Mouse (Mus musculus) heart, postnatal 36 days (tissue): Measurements from ENCODE around the gene Samd13. TPM values are rescaled to one million over a fixed set of nuclear protein-coding genes. Genes with fewer than 3 reads are reported as not detected.
A peak's percentile ranks its signal among the peaks of the same experiment; 100 is the strongest.

Experiments used
- DNase-seq, 2 experiments: peaks; one replicate each; pipeline ENCODE4 v3.0.0; 2021 to 2022
- intact Hi-C: fragments of 180-260 bp; cut with DNase I; formaldehyde crosslinking; loops from one replicate; pipeline ENCODE4 v1.15.1; 2025
- total RNA-seq, 2 experiments: library from RNA; stranded (reverse); gene quantifications; 2 replicates each; pipeline ENCODE4 v1.2.3; 2021

Samd13 gene
- total RNA-seq, 2 experiments from 2014 or later, result 1.6 to 2.4 TPM

DNA sequence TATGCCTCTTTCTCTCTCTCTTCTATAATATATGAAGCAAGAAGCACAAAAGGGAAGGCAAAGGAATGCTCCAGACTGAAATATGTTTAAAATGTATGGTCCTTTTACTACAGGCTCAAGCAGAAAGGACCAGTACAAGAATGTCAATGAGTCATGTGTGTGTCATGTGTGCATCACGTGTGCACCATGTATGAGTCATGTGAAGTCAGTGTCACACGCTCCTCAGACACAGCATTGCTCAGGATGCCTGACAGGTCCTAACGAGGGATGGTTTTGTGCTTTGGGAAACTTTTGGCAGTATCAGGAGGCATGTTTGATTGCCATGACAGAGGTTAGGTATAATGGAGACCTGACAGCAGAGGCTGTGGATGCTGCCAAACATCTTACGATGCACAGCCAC, 9.2 kb downstream of the Samd13 start:
- intact Hi-C loops, result no loop called here
- no peak for DNase-seq

DNA sequence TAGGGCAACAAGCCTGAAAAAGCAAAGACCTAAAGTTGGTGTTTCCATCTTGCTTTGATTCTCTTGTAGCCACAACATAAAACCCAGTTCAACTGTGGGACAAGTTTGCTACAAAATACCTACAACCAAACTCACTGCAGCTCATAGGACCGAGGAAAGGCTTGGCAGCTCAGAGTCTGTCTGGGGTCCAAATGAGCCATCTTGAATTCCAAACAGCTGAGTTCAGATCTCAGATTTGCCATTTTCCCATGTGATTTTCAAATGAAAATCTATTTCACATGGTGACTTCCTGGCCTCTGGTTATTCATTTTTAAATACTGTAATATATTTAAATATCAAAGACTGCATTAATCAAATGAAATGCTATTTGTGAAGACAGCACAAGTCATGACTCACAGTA, 10.3 kb downstream of the Samd13 start:
- intact Hi-C loops, result no loop called here
- DNase-seq, result no peak

DNA sequence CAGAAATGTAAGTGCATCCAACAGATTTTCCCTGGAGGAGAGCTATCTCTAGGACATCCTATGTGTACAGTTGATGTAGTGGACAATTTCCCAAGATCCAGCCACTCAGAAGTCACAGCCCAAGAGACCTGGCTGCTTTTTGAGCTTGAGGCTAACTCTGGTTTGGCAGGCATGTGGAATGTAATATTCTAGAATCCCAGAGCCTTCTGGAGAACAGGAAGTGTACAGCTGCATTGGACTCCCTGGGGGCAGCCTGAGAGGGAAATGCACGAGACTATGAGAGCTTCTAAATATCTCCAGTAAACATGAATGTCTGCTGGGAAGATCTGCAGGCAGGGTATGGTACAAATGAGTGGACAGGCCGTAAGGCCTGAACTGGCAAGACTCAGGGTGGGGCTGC, 14.3 kb downstream of the Samd13 start:
- DNase-seq, result no peak
- intact Hi-C loops, result no loop called here

DNA sequence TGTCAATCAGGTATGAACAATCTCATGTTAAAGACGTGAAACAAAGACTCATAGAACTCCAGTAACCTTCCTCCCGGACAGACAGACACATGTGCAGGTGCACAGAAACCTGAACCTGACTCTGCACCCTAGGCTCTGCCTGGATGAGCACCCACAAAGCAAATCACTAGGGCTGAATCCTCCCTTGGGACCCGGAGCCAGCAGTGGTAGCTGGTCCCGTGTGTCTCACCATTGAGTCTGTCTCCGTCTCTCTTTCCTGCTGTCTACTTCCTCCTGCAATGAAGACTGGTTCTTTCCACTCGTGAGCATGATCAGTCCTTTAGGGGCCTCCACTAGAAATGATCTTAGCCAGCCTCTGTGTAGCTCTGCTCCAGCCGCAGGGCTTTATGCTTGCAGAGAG, 23.5 kb downstream of the Samd13 start:
- DNase-seq, result no peak
- intact Hi-C loops, result no loop called here

DNA sequence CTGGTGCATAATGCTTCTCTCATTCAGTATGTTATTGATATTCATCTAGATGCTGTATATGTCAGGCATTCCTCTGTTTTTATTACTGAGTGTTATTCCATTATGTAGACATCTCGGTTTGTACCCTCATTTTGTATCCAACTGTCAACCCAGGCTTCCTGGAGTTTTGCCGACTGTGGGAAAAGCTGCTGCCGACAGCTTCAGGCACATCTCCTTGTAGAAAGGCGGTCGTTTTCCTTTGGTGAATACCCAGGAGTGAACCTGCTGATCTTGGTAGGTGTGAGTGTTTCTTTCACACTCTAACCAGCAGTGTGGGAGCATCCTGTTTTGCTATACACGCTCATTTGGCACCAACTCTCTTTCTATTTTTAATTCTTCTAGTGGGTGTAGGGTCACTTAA, 24.4 kb downstream of the Samd13 start:
- intact Hi-C loops, result no loop called here
- DNase-seq, result no peak

DNA sequence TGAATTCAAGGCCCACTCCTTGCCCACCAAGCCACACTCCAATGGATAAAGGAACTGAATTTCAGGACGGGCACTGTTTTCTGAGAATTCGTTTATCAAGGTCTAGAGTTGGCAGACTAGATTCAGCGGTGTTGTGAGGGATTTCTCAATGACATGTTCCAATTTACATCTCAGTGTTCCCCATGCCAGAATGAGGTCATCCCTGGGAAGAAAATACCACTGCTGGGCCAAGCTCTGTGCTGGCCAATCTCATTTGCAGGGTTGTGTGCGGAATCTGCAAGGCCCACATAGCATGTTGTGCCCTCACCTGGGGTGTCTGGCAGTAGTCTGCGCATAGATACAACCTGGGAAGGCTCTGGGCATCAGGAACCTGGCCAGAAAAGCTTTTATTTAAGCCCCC, 26.1 kb downstream of the Samd13 start:
- no peak for DNase-seq
- intact Hi-C loops, result no loop called here

DNA sequence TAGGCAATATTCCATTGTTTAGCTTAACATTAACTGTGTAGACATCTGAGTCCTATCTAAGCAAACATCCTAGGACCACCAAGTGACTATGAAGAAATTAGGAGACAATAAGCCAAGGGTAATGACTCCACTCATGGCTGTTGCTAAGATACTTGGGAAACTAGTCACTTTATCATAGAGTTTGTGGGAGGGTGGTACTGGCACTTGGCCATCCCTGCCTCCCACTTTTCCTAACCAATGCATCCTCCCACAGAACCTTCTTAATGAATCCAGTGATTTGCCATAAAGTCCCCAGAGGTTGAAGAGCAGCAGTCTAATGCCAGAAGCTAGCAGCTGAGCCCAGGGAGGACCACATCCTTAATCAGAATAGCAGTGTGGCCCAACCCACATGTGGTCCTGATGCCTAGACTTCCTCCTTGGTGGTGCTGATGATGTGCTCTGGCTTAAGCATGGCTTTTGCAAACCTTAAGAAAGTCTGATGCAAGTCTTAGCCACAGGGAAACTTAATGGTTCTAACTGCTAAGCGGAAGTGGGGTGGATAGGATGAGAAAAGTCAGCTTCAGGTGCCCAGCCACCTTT, 27.2 kb downstream of the Samd13 start:
- intact Hi-C loops, result no loop called here
- DNase-seq, result no peak

DNA sequence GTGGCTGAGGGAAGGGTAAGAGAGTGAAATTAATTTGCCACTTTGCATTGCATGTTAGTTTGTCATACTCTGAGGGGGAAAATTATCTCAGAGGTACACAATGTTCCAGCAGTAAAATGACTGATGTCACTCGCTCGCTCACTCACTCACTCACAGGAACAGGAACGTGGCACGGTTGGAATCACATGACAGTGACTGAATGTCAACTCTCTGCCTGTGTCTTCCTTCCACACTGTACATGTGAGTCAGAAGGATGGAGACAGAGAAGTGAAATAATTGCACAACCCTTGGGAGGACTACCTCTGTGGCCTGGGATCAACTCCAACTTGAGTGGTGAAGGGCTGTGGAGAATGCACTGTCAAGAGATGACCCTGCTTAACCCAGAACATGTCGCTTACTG, 28.0 kb downstream of the Samd13 start:
- DNase-seq, result no peak
- intact Hi-C loops, result no loop called here

DNA sequence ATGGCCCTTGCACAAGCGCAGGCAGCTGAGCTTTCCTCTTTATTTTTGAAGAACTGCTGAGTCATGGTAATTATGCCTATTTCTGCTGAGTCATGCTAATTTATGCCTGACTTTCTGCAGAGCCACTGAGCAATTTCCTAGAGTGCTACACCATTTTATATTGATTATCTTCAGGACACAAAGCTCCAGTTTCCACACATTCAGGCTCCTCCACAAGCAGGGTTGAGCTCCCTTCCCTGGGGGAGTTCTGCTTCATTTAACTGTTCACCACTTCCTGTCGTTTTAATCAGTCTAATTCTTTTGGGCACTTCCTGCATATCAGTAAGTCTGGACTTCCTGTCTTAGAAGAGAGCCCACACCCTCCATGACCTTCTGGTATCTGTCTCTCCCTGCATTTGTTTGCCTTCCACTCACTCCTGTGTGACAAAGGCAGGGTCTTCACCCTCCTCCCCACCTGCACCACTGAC, 30.2 kb downstream of the Samd13 start:
- no peak for DNase-seq
- intact Hi-C loops, result no loop called here

DNA sequence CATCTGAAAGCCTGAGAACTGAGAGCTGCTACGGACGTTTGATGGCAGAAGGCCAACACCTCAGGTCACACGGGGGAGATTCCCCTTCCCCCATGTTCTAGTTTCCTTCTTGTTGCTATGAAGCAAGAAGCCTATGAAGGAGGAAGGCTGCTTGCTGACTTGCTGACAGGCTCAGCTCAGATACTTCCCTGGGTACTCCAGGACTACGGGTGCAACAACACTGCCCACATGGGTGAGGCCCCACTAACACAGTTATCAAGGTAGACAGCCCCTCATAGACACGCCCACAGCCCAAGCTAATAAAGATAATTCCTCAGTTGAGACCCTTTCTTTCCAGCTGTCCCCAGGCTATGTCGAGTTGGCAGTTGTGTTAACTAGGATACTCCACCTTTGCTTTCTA, 31.7 kb downstream of the Samd13 start:
- intact Hi-C loops, result no loop called here
- no peak for DNase-seq

DNA sequence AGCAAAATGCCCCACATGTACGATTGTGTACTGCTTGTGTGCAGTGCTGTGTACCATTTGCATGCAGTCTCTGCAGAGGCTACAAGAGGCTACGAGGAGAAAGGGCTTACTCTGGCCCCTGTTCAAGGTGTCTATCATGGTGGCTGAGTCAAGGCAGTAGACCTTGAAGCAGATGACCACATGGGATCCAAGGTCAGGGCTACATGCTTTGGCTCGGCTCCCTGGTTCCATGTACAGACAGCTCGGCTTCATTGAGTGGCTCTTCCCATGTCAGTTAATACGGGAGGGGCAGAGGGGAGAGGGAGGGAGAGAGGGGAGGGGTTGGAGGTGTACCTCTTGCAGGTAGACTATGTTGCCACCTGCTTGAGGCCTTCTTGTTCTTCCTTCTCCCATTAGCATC, 33.0 kb downstream of the Samd13 start:
- intact Hi-C loops, result no loop called here
- no peak for DNase-seq

DNA sequence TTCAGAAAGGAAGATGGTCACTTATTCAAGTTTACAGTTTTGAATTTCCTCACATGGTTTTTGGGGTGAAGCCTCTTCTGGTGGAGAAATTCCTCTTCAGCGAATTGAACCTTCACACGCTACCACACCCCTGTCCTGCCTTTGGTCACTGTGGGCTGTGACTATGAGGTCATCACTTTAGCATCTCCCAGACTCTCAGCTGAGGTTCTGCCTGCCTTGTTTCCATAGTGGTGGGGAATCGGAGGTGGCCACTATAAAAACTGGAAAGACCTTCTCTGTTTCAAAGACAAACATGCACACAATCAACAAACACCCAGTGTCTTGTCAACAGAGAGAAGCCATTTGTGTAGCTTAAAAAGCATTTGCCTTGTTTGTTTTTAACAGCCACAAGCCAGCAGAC, 34.2 kb downstream of the Samd13 start, which contains the start of gene 4930503B20Rik:
Gene 4930503B20Rik (minus strand): TSS at position 101 of the 400 bp plus-strand sequence.
- intact Hi-C loops, result no loop called here

DNA sequence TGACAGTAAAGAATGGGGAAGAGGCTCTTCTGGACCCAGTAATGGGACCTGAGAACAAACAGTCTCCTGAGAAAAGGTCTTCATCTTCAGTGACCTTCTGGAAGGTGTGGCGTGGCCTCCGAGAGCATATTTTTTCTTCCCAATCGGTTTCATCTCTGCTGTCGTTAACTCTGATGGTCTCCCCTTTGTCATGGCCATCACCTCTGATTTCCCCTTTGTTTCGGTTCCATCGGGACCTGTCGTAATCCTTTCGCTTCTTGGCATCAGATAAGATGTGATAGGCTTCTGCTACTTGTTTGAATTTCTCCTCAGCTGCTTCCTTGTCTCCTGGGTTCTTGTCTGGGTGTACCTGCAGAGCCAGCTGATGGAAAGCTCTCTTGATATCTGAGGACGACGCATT, 34.7 kb downstream of the Samd13 start:
- no peak for DNase-seq
- intact Hi-C loops, result no loop called here

More for the DNA sequence above, 34.2 kb downstream of the Samd13 start, which contains the start of gene 4930503B20Rik:
- DNase-seq, result no peak

DNA sequence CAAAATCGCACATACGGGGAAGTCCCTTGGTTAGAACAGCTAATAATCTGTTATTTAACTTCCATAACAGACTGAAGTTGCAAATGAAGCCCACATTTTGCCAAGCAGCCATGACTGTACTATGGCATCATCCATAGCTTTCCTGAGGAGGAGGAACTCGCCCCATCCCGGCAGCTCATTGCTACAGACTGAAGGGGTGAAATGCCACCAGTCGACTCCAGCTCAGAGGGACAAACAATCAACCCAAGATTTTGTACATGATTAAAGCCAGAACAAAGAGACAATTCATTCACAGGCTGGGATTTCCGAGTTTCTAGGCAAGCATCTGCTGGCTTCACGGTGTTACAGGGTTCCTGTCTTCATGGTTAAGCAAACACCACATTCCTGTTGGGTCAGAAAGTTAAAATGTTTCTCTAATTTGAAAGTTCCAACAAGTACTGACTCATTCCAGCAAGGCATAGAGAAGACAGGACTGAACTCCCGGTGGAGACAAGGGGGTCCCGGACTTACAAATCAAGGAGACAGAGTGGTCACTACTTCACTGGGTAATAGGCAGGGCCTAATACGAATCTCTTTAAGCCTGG, 36.0 kb downstream of the Samd13 start:
- no peak for DNase-seq
- intact Hi-C loops, result no loop called here

DNA sequence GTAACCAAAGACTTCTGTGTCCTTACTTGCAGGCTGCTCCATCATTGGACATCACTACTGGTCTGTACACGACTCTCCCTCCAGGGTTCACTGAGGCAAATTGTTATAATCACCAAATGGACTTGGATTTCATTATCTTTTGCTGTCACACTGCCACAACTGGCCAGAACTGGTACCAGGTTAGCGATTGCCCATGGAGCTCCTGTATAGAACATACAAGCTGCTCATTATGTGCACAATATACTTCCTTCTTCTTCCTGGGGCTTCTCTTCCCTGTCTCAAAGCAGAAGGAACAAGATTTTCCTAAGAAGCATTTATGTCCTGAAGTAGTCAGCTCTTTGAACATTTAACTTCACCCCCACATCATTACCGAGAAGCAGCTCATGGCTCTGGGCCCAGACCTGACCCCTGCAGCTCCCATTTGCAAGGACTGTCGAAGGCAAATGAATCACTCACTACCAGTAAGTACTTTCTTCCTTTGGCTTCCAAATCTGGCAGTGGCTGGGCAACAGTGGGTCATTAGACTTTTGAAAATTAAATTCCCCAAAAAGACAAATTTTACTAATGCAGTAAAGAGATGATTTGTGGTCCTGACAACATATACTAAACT, 43.5 kb downstream of the Samd13 start:
- DNase-seq, result no peak
- intact Hi-C loops, result no loop called here

DNA sequence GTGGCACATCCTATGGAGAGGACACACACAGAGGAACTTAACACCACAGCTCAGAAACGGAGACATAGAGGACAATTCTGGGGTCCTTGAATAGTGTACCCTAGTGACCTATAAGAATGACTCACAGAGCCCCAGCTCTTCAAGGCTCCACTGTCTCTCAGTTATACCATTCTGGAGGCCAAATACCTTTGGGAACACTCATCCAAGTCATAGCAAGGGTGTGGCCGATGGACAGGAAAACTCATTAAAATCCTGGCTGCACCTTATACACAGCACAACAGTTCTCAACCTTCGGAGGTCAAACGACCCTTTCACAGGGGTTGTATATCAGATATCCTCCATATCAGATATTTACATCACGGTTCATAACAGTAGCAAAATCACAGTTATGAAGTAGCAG, 52.9 kb downstream of the Samd13 start:
- intact Hi-C loops, result no loop called here
- DNase-seq, result no peak

DNA sequence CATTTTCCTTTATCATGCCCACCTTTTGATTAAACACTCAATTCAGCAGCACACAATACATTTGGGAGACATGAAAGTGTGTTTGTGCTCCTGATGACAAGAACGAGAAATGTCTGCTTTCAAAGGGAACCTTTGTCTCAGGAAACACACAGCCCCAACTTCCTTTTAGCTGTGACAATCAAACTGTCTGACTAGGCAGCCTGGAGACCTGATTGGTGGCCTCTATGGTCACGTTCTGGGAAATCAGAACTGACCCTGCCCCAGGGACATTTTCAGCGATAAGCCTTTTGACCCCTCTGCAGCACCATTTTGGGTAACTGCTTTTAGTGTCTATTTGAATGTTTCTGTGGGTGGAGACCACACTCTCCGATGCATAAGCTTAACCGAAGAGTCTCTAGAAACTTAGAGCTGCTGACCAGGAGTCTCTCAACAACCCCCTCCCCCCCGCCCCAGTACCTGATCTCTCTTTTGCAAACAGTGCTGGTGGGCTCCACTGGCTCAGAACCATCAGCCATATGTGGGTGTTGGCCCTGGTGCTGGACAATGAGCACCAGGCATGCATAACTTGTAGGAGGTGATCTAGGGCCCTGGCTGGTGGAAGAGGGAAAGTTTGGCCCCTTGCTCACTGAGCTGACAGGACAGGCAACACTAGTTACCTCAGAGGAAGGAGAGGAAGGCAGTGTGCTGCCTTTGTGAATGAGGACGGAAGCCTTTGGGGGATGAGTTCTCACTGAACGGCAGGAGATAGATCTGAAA, 57.0 kb downstream of the Samd13 start:
- no peak for DNase-seq
- intact Hi-C loops, result no loop called here

DNA sequence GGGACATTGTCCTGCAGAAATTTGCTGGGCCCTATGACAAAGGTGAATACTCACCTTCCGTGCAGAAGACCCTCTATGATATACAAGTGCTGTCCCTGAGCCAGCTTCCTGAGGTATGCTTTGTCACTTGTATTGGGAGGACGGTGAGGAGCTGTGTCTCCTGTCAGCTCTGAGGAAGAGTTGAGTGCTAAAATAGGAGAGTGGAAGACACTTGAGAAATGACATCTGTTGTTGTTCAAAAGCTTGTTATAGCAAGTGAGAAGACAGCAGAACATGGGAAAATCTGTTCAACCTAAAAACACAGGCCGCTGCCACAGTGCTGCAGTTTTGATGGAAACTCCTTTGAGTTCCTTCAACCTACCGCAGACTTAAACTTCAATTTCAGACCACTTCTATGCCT, 59.6 kb downstream of the Samd13 start:
- intact Hi-C loops, result no loop called here

DNA sequence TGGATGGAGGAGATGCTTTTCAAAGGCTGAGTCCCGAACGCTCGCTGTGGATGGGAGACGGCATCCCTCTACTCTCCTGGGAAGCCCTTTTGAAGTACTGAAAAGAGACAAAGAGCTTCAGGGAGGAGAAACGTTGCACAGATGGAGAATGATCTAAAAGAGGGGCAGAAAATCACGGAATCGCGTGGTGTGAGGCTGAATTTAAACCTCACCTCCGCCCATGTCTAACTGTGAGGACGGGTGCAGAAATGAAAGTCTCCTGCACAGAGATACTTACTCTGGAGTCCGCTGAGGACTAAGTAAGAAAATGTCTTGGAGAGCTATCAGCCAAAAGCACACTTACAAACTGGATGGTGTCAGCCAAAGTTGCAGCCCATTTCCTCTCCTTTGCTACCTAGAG, 63.4 kb downstream of the Samd13 start:
- no peak for DNase-seq
- intact Hi-C loops, result no loop called here

More for the DNA sequence above, 59.6 kb downstream of the Samd13 start:
- no peak for DNase-seq

DNA sequence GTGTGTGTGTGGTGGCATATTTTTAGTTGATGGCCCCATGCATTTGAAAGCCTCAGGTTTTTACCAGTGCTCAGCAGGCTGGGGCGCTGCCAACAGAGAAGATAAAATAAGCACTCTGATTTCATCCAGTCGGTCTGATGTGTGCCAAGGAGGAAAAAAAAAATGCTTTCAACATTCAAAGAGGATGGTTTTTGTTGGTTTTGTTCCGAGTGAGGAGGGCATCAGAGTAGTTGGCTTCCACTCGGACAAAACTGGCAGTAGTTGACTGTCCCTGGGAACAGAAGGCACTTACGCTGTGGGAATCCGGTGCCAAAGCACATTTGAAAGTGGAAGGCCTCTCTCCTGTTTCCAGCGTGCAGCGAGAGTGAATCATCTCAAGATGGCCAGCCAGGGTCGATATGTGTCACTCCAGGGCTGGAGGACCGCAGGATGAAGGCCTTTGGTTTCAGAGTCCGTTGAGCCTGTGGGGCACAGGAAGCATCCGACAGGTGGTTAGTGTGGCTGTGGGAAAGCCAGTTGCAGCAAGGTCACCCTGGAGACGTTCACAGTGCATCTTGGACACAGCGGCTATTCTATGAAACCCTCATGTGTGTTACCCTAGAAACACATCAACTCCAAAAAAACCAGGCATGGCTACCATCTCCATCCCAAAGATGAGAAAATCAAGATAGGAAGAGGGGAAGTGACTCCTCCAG, 64.7 kb downstream of the Samd13 start:
- peak; percentile 16 to 21 for DNase-seq
- intact Hi-C loops, result no loop called here

DNA sequence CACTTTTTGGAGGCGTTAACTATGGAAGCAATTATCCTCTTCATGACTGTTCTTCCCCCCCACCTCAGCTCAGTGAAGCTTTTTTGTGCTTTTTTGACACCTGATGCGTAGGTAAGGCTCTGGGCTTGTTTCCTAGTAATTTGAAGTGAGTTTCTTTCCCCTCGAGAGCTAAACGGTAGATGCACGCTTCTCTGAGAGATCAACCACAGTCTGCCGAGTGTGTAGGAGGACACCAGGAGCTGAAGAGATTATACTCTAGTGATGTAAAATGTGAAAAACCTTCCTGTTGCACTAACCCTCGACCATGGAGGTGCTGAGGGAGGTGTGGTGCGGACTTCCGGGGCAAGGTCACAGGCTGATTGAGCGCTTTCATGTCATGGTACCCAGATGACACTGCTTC, 65.3 kb downstream of the Samd13 start:
- intact Hi-C loops, result no loop called here
- no peak for DNase-seq
